Mouse (Mus musculus) embryonic fibroblast, embryonic 13.5 days (primary cell): ENCODE data around the gene Crybb1.

Experiments used
- CTCF ChIP-seq: IDR thresholded peaks from 2 replicates; pipeline ENCODE4 v1.5.1; 2011; ENCODE audit warnings: mild to moderate bottlenecking, control low read depth, low read length, moderate library complexity, borderline replicate concordance; ENCODE audit not compliant: insufficient read depth
- POLR2A ChIP-seq: IDR thresholded peaks from 2 replicates; pipeline ENCODE4 v1.6.1; 2011; ENCODE audit warnings: low read depth, mild to moderate bottlenecking, control low read depth, low read length, moderate library complexity

DNA sequence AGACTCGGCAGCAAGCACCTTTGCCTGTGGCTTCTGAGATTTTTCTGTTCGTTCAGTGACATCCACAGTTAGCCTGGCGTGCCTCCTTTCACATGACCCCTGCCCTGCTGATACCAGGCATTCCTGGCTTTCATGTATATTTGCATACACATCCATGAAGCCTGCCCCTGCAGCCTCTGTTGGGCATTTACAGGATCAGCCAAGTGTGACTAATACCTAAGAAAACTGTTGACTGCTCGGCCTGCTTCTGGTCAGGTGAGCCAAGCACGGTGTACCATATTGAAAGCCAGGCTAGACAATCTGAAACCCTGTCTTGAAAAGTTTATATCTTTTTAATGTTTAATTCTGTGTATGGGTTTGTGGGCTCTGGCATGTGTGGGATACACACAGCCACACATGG, 60.9 kb downstream of the Crybb1 start:
- no peak for TF ChIP-seq POLR2A
- no peak for TF ChIP-seq CTCF
